Mouse (Mus musculus): ENCODE data around the gene Ebna1bp2. TPM values are rescaled to one million over a fixed set of nuclear protein-coding genes. Genes with fewer than 3 reads are reported as not detected.
A peak's percentile ranks its signal among the peaks of the same experiment; 100 is the strongest.

Gene Ebna1bp2
- polyA plus RNA-seq (2016; fragmentation: Nextera tagmentation; extraction: Ambion mirVana) = 158 and 159 TPM in 2 replicates

- H3K27ac ChIP-seq = no peak within 1 kb of the TSS
- peak within 1 kb of the TSS; percentile 84 for H3K4me3 ChIP-seq (replicated peaks)
- H3K9me3 ChIP-seq = 0 out of 2 replicates have a peak, but pooled peaks cover 7% of the 10 kb centered on the region
- H3K4me1 ChIP-seq (replicated peaks) = peaks cover 9% of the 10 kb centered on the region
- H3K9ac ChIP-seq (replicated peaks) = peak within 1 kb of the TSS; percentile 63
- H3K4me2 ChIP-seq = peak within 1 kb of the TSS; percentile 97
- ATAC-seq (ENCODE audit: insufficient number of reproducible peaks, insufficient read depth, low FRiP score, low TSS enrichment, low read depth) = peak; percentile 92
- under 1% methylated on average over 32 of the region's 41 CpGs for WGBS
- H3K36me3 ChIP-seq = peaks cover 29% of the 10 kb centered on the region
- no peaks in the 10 kb centered on the region for H3K27me3 ChIP-seq
These were observed at the start of gene Ebna1bp2, which contains the start of gene Cfap57 for GRCm38 (mm10) chr4:118620279-118620966. Ebna1bp2 (plus strand) TSS chr4:118620799. Cfap57 (minus strand) TSS chr4:118620777.

GRCm38 (mm10) chr4:118571441-118571840 is 49.2 kb upstream of the Ebna1bp2 start:
- Histone ChIP-seq H3K27me3 (peaks cover 8% of the 10 kb centered on the region; the same call in 1 of the 2 replicates), H3K4me3 (replicated peaks) (no peak overlapping the region), H3K9me3 (no peaks in the 10 kb centered on the region), H3K4me1 (replicated peaks) (no peaks in the 10 kb centered on the region), H3K27ac (no peak overlapping the region), H3K9ac (replicated peaks) (no peak overlapping the region), H3K4me2 (no peak overlapping the region), H3K36me3 (no peaks in the 10 kb centered on the region)
- ATAC-seq (ENCODE audit: insufficient number of reproducible peaks, insufficient read depth, low FRiP score, low TSS enrichment, low read depth) = no peak
- WGBS = 80% methylated on average over 15 of the region's 15 CpGs

GRCm38 (mm10) chr4:118576097-118576496 is 44.5 kb upstream of the Ebna1bp2 start:
- Histone ChIP-seq H3K9ac (replicated peaks) (no peak overlapping the region), H3K36me3 (no peaks in the 10 kb centered on the region), H3K27ac (no peak overlapping the region), H3K4me3 (replicated peaks) (no peak overlapping the region), H3K4me2 (no peak overlapping the region), H3K27me3 (no peaks in the 10 kb centered on the region; the same call in 1 of the 2 replicates), H3K4me1 (replicated peaks) (no peaks in the 10 kb centered on the region), H3K9me3 (no peaks in the 10 kb centered on the region)
- no peak for ATAC-seq (ENCODE audit: insufficient number of reproducible peaks, insufficient read depth, low FRiP score, low TSS enrichment, low read depth)
- WGBS = 6% methylated on average over 6 of the region's 6 CpGs

- no peaks in the 10 kb centered on the region; the same call in 1 of the 2 replicates for H3K27me3 ChIP-seq
- no peaks in the 10 kb centered on the region for H3K4me1 ChIP-seq (replicated peaks)
- no peaks in the 10 kb centered on the region; the same call in 1 of the 2 replicates for H3K9me3 ChIP-seq
- H3K36me3 ChIP-seq = no peaks in the 10 kb centered on the region
- WGBS = 46% methylated on average over 13 of the region's 13 CpGs
- no peak overlapping the region for H3K27ac ChIP-seq
- no peak overlapping the region for H3K9ac ChIP-seq (replicated peaks)
- no peak overlapping the region for H3K4me3 ChIP-seq (replicated peaks)
- ATAC-seq (ENCODE audit: insufficient number of reproducible peaks, insufficient read depth, low FRiP score, low TSS enrichment, low read depth) = no peak
- no peak overlapping the region for H3K4me2 ChIP-seq
These were observed 41.3 kb upstream of the Ebna1bp2 start for GRCm38 (mm10) chr4:118579313-118579712.

- H3K27ac ChIP-seq = no peak overlapping the region
- no peak for ATAC-seq (ENCODE audit: insufficient number of reproducible peaks, insufficient read depth, low FRiP score, low TSS enrichment, low read depth)
- 47% methylated on average over 11 of the region's 11 CpGs for WGBS
These were observed 39.1 kb upstream of the Ebna1bp2 start for GRCm38 (mm10) chr4:118581508-118581907.

GRCm38 (mm10) chr4:118582629-118583028 is 38.0 kb upstream of the Ebna1bp2 start:
- ATAC-seq (ENCODE audit: insufficient number of reproducible peaks, insufficient read depth, low FRiP score, low TSS enrichment, low read depth) = no peak
- Histone ChIP-seq H3K27me3 (no peaks in the 10 kb centered on the region), H3K9ac (replicated peaks) (no peak overlapping the region), H3K4me2 (no peak overlapping the region), H3K27ac (no peak overlapping the region), H3K9me3 (peaks cover 4% of the 10 kb centered on the region; the same call in 1 of the 2 replicates), H3K4me3 (replicated peaks) (no peak overlapping the region), H3K4me1 (replicated peaks) (peaks cover 7% of the 10 kb centered on the region; the same call in 1 of the 2 replicates), H3K36me3 (no peaks in the 10 kb centered on the region)
- 94% methylated on average over 8 of the region's 8 CpGs for WGBS

More at GRCm38 (mm10) chr4:118581508-118581907, 39.1 kb upstream of the Ebna1bp2 start:
- Histone ChIP-seq H3K4me3 (replicated peaks) (no peak overlapping the region), H3K27me3 (no peaks in the 10 kb centered on the region; the same call in 1 of the 2 replicates), H3K9me3 (peaks cover 4% of the 10 kb centered on the region; the same call in 1 of the 2 replicates), H3K9ac (replicated peaks) (no peak overlapping the region), H3K36me3 (no peaks in the 10 kb centered on the region), H3K4me1 (replicated peaks) (no peaks in the 10 kb centered on the region), H3K4me2 (no peak overlapping the region)

- Histone ChIP-seq H3K4me3 (replicated peaks) (no peak overlapping the region), H3K9ac (replicated peaks) (no peak overlapping the region), H3K4me2 (no peak overlapping the region), H3K27ac (no peak overlapping the region), H3K4me1 (replicated peaks) (peaks cover 12% of the 10 kb centered on the region; the same call in 1 of the 2 replicates), H3K36me3 (no peaks in the 10 kb centered on the region), H3K27me3 (no peaks in the 10 kb centered on the region; the same call in 1 of the 2 replicates), H3K9me3 (peaks cover 4% of the 10 kb centered on the region; the same call in 1 of the 2 replicates)
- WGBS = 71% methylated on average over 12 of the region's 12 CpGs
- no peak for ATAC-seq (ENCODE audit: insufficient number of reproducible peaks, insufficient read depth, low FRiP score, low TSS enrichment, low read depth)
These were observed 31.4 kb upstream of the Ebna1bp2 start for GRCm38 (mm10) chr4:118589053-118589732.

GRCm38 (mm10) chr4:118589733-118590130 is 30.9 kb upstream of the Ebna1bp2 start:
- 12% methylated on average over 7 of the region's 7 CpGs for WGBS
- Histone ChIP-seq H3K27ac (no peak overlapping the region), H3K27me3 (no peaks in the 10 kb centered on the region; the same call in 1 of the 2 replicates), H3K4me3 (replicated peaks) (no peak overlapping the region), H3K4me1 (replicated peaks) (peaks cover 12% of the 10 kb centered on the region; the same call in 1 of the 2 replicates), H3K9me3 (peaks cover 4% of the 10 kb centered on the region; the same call in 1 of the 2 replicates), H3K9ac (replicated peaks) (no peak overlapping the region), H3K4me2 (no peak overlapping the region), H3K36me3 (no peaks in the 10 kb centered on the region)
- no peak for ATAC-seq (ENCODE audit: insufficient number of reproducible peaks, insufficient read depth, low FRiP score, low TSS enrichment, low read depth)

GRCm38 (mm10) chr4:118604065-118604464 is 16.5 kb upstream of the Ebna1bp2 start:
- Histone ChIP-seq H3K9me3 (no peaks in the 10 kb centered on the region), H3K9ac (replicated peaks) (no peak overlapping the region), H3K4me3 (replicated peaks) (no peak overlapping the region), H3K4me2 (no peak overlapping the region), H3K36me3 (no peaks in the 10 kb centered on the region), H3K27ac (no peak overlapping the region), H3K27me3 (no peaks in the 10 kb centered on the region), H3K4me1 (replicated peaks) (0 out of 2 replicates have a peak, but pooled peaks cover 6% of the 10 kb centered on the region)
- no peak for ATAC-seq (ENCODE audit: insufficient number of reproducible peaks, insufficient read depth, low FRiP score, low TSS enrichment, low read depth)
- WGBS = 24% methylated on average over 4 of the region's 4 CpGs

- no peak overlapping the region for H3K4me2 ChIP-seq
- H3K9me3 ChIP-seq = no peaks in the 10 kb centered on the region
- ATAC-seq (ENCODE audit: insufficient number of reproducible peaks, insufficient read depth, low FRiP score, low TSS enrichment, low read depth) = no peak
- no peak overlapping the region for H3K9ac ChIP-seq (replicated peaks)
- no peak overlapping the region for H3K27ac ChIP-seq
- WGBS = 73% methylated on average over 3 of the region's 3 CpGs
- H3K27me3 ChIP-seq = 0 out of 2 replicates have a peak, but pooled peaks cover 9% of the 10 kb centered on the region
- H3K36me3 ChIP-seq = no peaks in the 10 kb centered on the region
- no peaks in the 10 kb centered on the region for H3K4me1 ChIP-seq (replicated peaks)
- H3K4me3 ChIP-seq (replicated peaks) = no peak overlapping the region
These were observed 10.8 kb upstream of the Ebna1bp2 start for GRCm38 (mm10) chr4:118609836-118610235.

GRCm38 (mm10) chr4:118612619-118613018 is 8.0 kb upstream of the Ebna1bp2 start:
- Histone ChIP-seq H3K4me2 (no peak overlapping the region), H3K27me3 (0 out of 2 replicates have a peak, but pooled peaks cover 9% of the 10 kb centered on the region), H3K9me3 (0 out of 2 replicates have a peak, but pooled peaks cover 7% of the 10 kb centered on the region), H3K4me1 (replicated peaks) (no peaks in the 10 kb centered on the region), H3K9ac (replicated peaks) (no peak overlapping the region), H3K4me3 (replicated peaks) (no peak overlapping the region), H3K27ac (no peak overlapping the region), H3K36me3 (no peaks in the 10 kb centered on the region)
- ATAC-seq (ENCODE audit: insufficient number of reproducible peaks, insufficient read depth, low FRiP score, low TSS enrichment, low read depth) = no peak
- 23% methylated on average over 11 of the region's 11 CpGs for WGBS

Data from limb, embryonic 12.5 days (tissue).